Mouse (Mus musculus): ENCODE measurements at regions not wholly inside any gene's neighbourhood (a gene's known extent, or its start where the extent isn't known, plus 50 kb on each side); places are given as distances from the start of the nearest gene placed in this dataset.

GRCm38 (mm10) chr13:57332976-57333375, 437.2 kb upstream of the Trpc7 start:
- no peak overlapping the region for H3K27ac ChIP-seq (replicated peaks; ENCODE audit: low read depth, low read length)
- WGBS: 92% methylated on average over 5 of the region's 5 CpGs

GRCm38 (mm10) chr13:57331868-57332267, 436.1 kb upstream of the Trpc7 start:
- H3K27me3 ChIP-seq (ENCODE audit: control insufficient read depth, insufficient read depth, low read length): no peaks in the 10 kb centered on the region
- no peaks in the 10 kb centered on the region for H3K9me3 ChIP-seq (ENCODE audit: control insufficient read depth, low read length)
- ATAC-seq (ENCODE audit: low FRiP score, low TSS enrichment): no peak
- no peak for DNase-seq
- H3K27ac ChIP-seq (replicated peaks; ENCODE audit: low read depth, low read length): no peak overlapping the region
- H3K9ac ChIP-seq (replicated peaks; ENCODE audit: low read length): no peak overlapping the region
- H3K36me3 ChIP-seq (ENCODE audit: control insufficient read depth, insufficient read depth, low read length): no peaks in the 10 kb centered on the region
- no peak overlapping the region for H3K4me2 ChIP-seq (ENCODE audit: low read length)
- 53% methylated on average over 5 of the region's 5 CpGs for WGBS
- H3K4me1 ChIP-seq (ENCODE audit: control insufficient read depth, insufficient read depth, low read length): no peaks in the 10 kb centered on the region
- no peak overlapping the region for H3K4me3 ChIP-seq (replicated peaks; ENCODE audit: low read depth, low read length)

More at GRCm38 (mm10) chr13:57332976-57333375, 437.2 kb upstream of the Trpc7 start:
- no peak for ATAC-seq (ENCODE audit: low FRiP score, low TSS enrichment)
- no peak overlapping the region for H3K4me3 ChIP-seq (replicated peaks; ENCODE audit: low read depth, low read length)
- DNase-seq: no peak
- H3K9me3 ChIP-seq (ENCODE audit: control insufficient read depth, low read length): no peaks in the 10 kb centered on the region
- H3K4me2 ChIP-seq (ENCODE audit: low read length): no peak overlapping the region
- H3K36me3 ChIP-seq (ENCODE audit: control insufficient read depth, insufficient read depth, low read length): no peaks in the 10 kb centered on the region
- H3K9ac ChIP-seq (replicated peaks; ENCODE audit: low read length): no peak overlapping the region
- H3K27me3 ChIP-seq (ENCODE audit: control insufficient read depth, insufficient read depth, low read length): no peaks in the 10 kb centered on the region
- H3K4me1 ChIP-seq (ENCODE audit: control insufficient read depth, insufficient read depth, low read length): no peaks in the 10 kb centered on the region

GRCm38 (mm10) chr13:57325306-57325925, 429.6 kb upstream of the Trpc7 start:
- WGBS: 70% methylated on average over 6 of the region's 6 CpGs
- no peak for ATAC-seq (ENCODE audit: low FRiP score, low TSS enrichment)
- no peak for DNase-seq
- H3K27ac ChIP-seq (replicated peaks; ENCODE audit: low read depth, low read length): no peak overlapping the region
- no peaks in the 10 kb centered on the region for H3K27me3 ChIP-seq (ENCODE audit: control insufficient read depth, insufficient read depth, low read length)
- 0 out of 2 replicates have a peak, but pooled peaks cover 2% of the 10 kb centered on the region for H3K9me3 ChIP-seq (ENCODE audit: control insufficient read depth, low read length)
- no peak overlapping the region for H3K4me3 ChIP-seq (replicated peaks; ENCODE audit: low read depth, low read length)
- no peak overlapping the region for H3K4me2 ChIP-seq (ENCODE audit: low read length)
- H3K36me3 ChIP-seq (ENCODE audit: control insufficient read depth, insufficient read depth, low read length): no peaks in the 10 kb centered on the region
- no peak overlapping the region for H3K9ac ChIP-seq (replicated peaks; ENCODE audit: low read length)
- no peaks in the 10 kb centered on the region for H3K4me1 ChIP-seq (ENCODE audit: control insufficient read depth, insufficient read depth, low read length)

GRCm38 (mm10) chr13:57316211-57317005, 420.6 kb upstream of the Trpc7 start:
- Histone ChIP-seq H3K9ac (replicated peaks; ENCODE audit: low read length) (no peak overlapping the region), H3K9me3 (ENCODE audit: control insufficient read depth, low read length) (no peaks in the 10 kb centered on the region), H3K4me2 (ENCODE audit: low read length) (no peak overlapping the region), H3K36me3 (ENCODE audit: control insufficient read depth, insufficient read depth, low read length) (no peaks in the 10 kb centered on the region), H3K4me1 (ENCODE audit: control insufficient read depth, insufficient read depth, low read length) (peaks cover 12% of the 10 kb centered on the region), H3K4me3 (replicated peaks; ENCODE audit: low read depth, low read length) (no peak overlapping the region), H3K27me3 (ENCODE audit: control insufficient read depth, insufficient read depth, low read length) (no peaks in the 10 kb centered on the region), H3K27ac (replicated peaks; ENCODE audit: low read depth, low read length) (0 out of 2 replicates have a peak overlapping the region, but pooled peaks have one; percentile 9)
- DNase-seq (peak; percentile 55), ATAC-seq (ENCODE audit: low FRiP score, low TSS enrichment) (no peak)
- 14% methylated on average over 11 of the region's 11 CpGs for WGBS

- ATAC-seq (ENCODE audit: low FRiP score, low TSS enrichment) (no peak), DNase-seq (no peak)
- no peak overlapping the region for H3K4me3 ChIP-seq (replicated peaks; ENCODE audit: low read depth, low read length)
- no peak overlapping the region for H3K27ac ChIP-seq (replicated peaks; ENCODE audit: low read depth, low read length)
- H3K9me3 ChIP-seq (ENCODE audit: control insufficient read depth, low read length): no peaks in the 10 kb centered on the region
- WGBS: 27% methylated on average over 9 of the region's 9 CpGs
- no peak overlapping the region for H3K9ac ChIP-seq (replicated peaks; ENCODE audit: low read length)
- H3K4me2 ChIP-seq (ENCODE audit: low read length): no peak overlapping the region
- no peaks in the 10 kb centered on the region for H3K36me3 ChIP-seq (ENCODE audit: control insufficient read depth, insufficient read depth, low read length)
- H3K27me3 ChIP-seq (ENCODE audit: control insufficient read depth, insufficient read depth, low read length): no peaks in the 10 kb centered on the region
- peaks cover 12% of the 10 kb centered on the region for H3K4me1 ChIP-seq (ENCODE audit: control insufficient read depth, insufficient read depth, low read length)
Observed at GRCm38 (mm10) chr13:57314512-57314911, 418.7 kb upstream of the Trpc7 start.

GRCm38 (mm10) chr13:57313731-57314130, 417.9 kb upstream of the Trpc7 start:
- Histone ChIP-seq H3K4me2 (ENCODE audit: low read length) (no peak overlapping the region), H3K27me3 (ENCODE audit: control insufficient read depth, insufficient read depth, low read length) (no peaks in the 10 kb centered on the region), H3K36me3 (ENCODE audit: control insufficient read depth, insufficient read depth, low read length) (no peaks in the 10 kb centered on the region), H3K9ac (replicated peaks; ENCODE audit: low read length) (no peak overlapping the region), H3K27ac (replicated peaks; ENCODE audit: low read depth, low read length) (no peak overlapping the region), H3K4me1 (ENCODE audit: control insufficient read depth, insufficient read depth, low read length) (peaks cover 12% of the 10 kb centered on the region), H3K9me3 (ENCODE audit: control insufficient read depth, low read length) (no peaks in the 10 kb centered on the region), H3K4me3 (replicated peaks; ENCODE audit: low read depth, low read length) (no peak overlapping the region)
- DNase-seq: no peak
- no peak for ATAC-seq (ENCODE audit: low FRiP score, low TSS enrichment)
- 45% methylated on average over 2 of the region's 2 CpGs for WGBS

- H3K27me3 ChIP-seq (ENCODE audit: control insufficient read depth, insufficient read depth, low read length): no peaks in the 10 kb centered on the region
- no peak overlapping the region for H3K4me3 ChIP-seq (replicated peaks; ENCODE audit: low read depth, low read length)
- H3K36me3 ChIP-seq (ENCODE audit: control insufficient read depth, insufficient read depth, low read length): no peaks in the 10 kb centered on the region
- no peaks in the 10 kb centered on the region for H3K9me3 ChIP-seq (ENCODE audit: control insufficient read depth, low read length)
- DNase-seq: no peak
- H3K4me2 ChIP-seq (ENCODE audit: low read length): no peak overlapping the region
- 56% methylated on average over 2 of the region's 2 CpGs for WGBS
- ATAC-seq (ENCODE audit: low FRiP score, low TSS enrichment): no peak
- H3K27ac ChIP-seq (replicated peaks; ENCODE audit: low read depth, low read length): no peak overlapping the region
- peaks cover 12% of the 10 kb centered on the region for H3K4me1 ChIP-seq (ENCODE audit: control insufficient read depth, insufficient read depth, low read length)
- H3K9ac ChIP-seq (replicated peaks; ENCODE audit: low read length): no peak overlapping the region
Observed at GRCm38 (mm10) chr13:57311235-57311634, 415.4 kb upstream of the Trpc7 start.

- ATAC-seq (ENCODE audit: low FRiP score, low TSS enrichment): no peak
- Histone ChIP-seq H3K27ac (replicated peaks; ENCODE audit: low read depth, low read length) (no peak overlapping the region), H3K9me3 (ENCODE audit: control insufficient read depth, low read length) (no peaks in the 10 kb centered on the region), H3K4me3 (replicated peaks; ENCODE audit: low read depth, low read length) (no peak overlapping the region), H3K4me1 (ENCODE audit: control insufficient read depth, insufficient read depth, low read length) (peaks cover 9% of the 10 kb centered on the region; the same call in 1 of the 2 replicates), H3K9ac (replicated peaks; ENCODE audit: low read length) (no peak overlapping the region), H3K27me3 (ENCODE audit: control insufficient read depth, insufficient read depth, low read length) (no peaks in the 10 kb centered on the region), H3K36me3 (ENCODE audit: control insufficient read depth, insufficient read depth, low read length) (no peaks in the 10 kb centered on the region), H3K4me2 (ENCODE audit: low read length) (no peak overlapping the region)
- 86% methylated on average over 4 of the region's 4 CpGs for WGBS
- no peak for DNase-seq
Observed at GRCm38 (mm10) chr13:57309618-57310017, 413.8 kb upstream of the Trpc7 start.

Measured in midbrain, embryonic 14.5 days (tissue).